Mouse (Mus musculus): ENCODE data around the gene Myl6b.

- TF ChIP-seq POLR2A (IDR thresholded peaks at IDR 0.05; ENCODE audit: insufficient read depth, low read depth, low read length) (no peak), CTCF (IDR thresholded peaks at IDR 0.05; ENCODE audit: insufficient read depth, low read depth, low read length) (no peak)
Observed at GRCm38 (mm10) chr10:128503532-128503931, 5.0 kb upstream of the Myl6b start.

Measured in olfactory bulb, adult 2 months (tissue).